Mouse (Mus musculus) embryonic fibroblast, embryonic 13.5 days (primary cell): ENCODE data around the gene Ppp1r1b.

Experiments
- CTCF ChIP-seq: IDR thresholded peaks from 2 replicates; pipeline ENCODE4 v1.5.1; 2011; ENCODE audit warnings: mild to moderate bottlenecking, control low read depth, low read length, moderate library complexity, borderline replicate concordance; ENCODE audit not compliant: insufficient read depth
- POLR2A ChIP-seq: IDR thresholded peaks from 2 replicates; pipeline ENCODE4 v1.6.1; 2011; ENCODE audit warnings: low read depth, mild to moderate bottlenecking, control low read depth, low read length, moderate library complexity

DNA sequence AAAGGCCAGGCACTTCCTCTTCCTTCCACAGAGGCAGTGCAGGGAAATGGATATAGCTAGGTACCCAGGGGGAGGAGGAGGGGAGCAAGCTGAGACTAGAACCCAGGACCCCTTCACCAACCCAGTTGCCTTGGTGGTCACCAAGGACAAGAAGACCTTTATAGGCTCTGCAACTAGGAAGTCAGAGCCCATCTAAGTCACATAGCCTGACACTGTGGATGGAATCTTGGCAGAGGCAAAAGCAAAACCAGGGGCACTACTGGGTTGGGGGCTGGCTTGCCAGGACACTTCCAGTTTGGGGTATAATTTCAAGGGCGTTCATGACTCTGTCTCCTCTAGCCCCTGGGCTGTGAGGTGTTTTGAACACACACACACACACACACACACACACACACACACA, 16.8 kb upstream of the Ppp1r1b start:
- TF ChIP-seq CTCF = no peak
- TF ChIP-seq POLR2A = no peak
